Mouse (Mus musculus) heart, adult 8-10 months (tissue): Measurements from ENCODE around the gene Osbpl10. TPM values are rescaled to one million over a fixed set of nuclear protein-coding genes. Genes with fewer than 3 reads are reported as not detected.

Source experiments
- DNase-seq: peaks from one replicate; pipeline ENCODE4 v3.0.0; 2022; ENCODE audit warnings: low spot score
- total RNA-seq, 4 experiments: library from RNA; stranded (reverse); gene quantifications; 2 replicates each; pipeline ENCODE4 v1.2.4; 2022

The Osbpl10 gene
- total RNA-seq, 4 experiments from 2014 or later = 2.5 to 4.9 (median 3.3) TPM

GRCm38 (mm10) chr9:115163031-115163430, 184.7 kb downstream of the Osbpl10 start:
- peak; percentile 32 for DNase-seq

GRCm38 (mm10) chr9:115163693-115164092, 185.3 kb downstream of the Osbpl10 start:
- DNase-seq = no peak

GRCm38 (mm10) chr9:115164351-115164750, 186.0 kb downstream of the Osbpl10 start:
- no peak for DNase-seq

GRCm38 (mm10) chr9:115165996-115166395, 187.6 kb downstream of the Osbpl10 start:
- no peak for DNase-seq

GRCm38 (mm10) chr9:115169591-115169990, 191.2 kb downstream of the Osbpl10 start:
- DNase-seq = no peak

- DNase-seq = no peak
These were observed 193.7 kb downstream of the Osbpl10 start for GRCm38 (mm10) chr9:115172096-115172495.

- no peak for DNase-seq
These were observed 200.8 kb downstream of the Osbpl10 start for GRCm38 (mm10) chr9:115179154-115179553.

GRCm38 (mm10) chr9:115179935-115180334, 201.6 kb downstream of the Osbpl10 start:
- DNase-seq = no peak

- no peak for DNase-seq
These were observed 208.0 kb downstream of the Osbpl10 start for GRCm38 (mm10) chr9:115186402-115186801.

- DNase-seq = no peak
These were observed 212.1 kb downstream of the Osbpl10 start for GRCm38 (mm10) chr9:115190376-115190942.

- no peak for DNase-seq
These were observed 214.5 kb downstream of the Osbpl10 start for GRCm38 (mm10) chr9:115192890-115193289.

- no peak for DNase-seq
These were observed 218.7 kb downstream of the Osbpl10 start for GRCm38 (mm10) chr9:115197082-115197481.

GRCm38 (mm10) chr9:115200166-115200862, 221.9 kb downstream of the Osbpl10 start:
- no peak for DNase-seq

GRCm38 (mm10) chr9:115201264-115201663, 222.9 kb downstream of the Osbpl10 start:
- DNase-seq = no peak

- no peak for DNase-seq
These were observed 224.8 kb downstream of the Osbpl10 start for GRCm38 (mm10) chr9:115203136-115203535.

- no peak for DNase-seq
These were observed 227.1 kb downstream of the Osbpl10 start for GRCm38 (mm10) chr9:115205491-115205890.

GRCm38 (mm10) chr9:115206219-115206618, 227.8 kb downstream of the Osbpl10 start:
- no peak for DNase-seq

- DNase-seq = no peak
These were observed 231.4 kb downstream of the Osbpl10 start for GRCm38 (mm10) chr9:115209737-115210136.

GRCm38 (mm10) chr9:115210535-115210934, 232.2 kb downstream of the Osbpl10 start:
- no peak for DNase-seq

- DNase-seq = no peak
These were observed 235.4 kb downstream of the Osbpl10 start for GRCm38 (mm10) chr9:115213755-115214264.

- no peak for DNase-seq
These were observed 236.5 kb downstream of the Osbpl10 start for GRCm38 (mm10) chr9:115214572-115215571.
